Mouse (Mus musculus): ENCODE data around the gene Gm49358.

Gm49358 gene

GRCm38 (mm10) chr10:86878721-86879120 lies 114.9 kb downstream of the Gm49358 start:
- no peak for DNase-seq

DNA sequence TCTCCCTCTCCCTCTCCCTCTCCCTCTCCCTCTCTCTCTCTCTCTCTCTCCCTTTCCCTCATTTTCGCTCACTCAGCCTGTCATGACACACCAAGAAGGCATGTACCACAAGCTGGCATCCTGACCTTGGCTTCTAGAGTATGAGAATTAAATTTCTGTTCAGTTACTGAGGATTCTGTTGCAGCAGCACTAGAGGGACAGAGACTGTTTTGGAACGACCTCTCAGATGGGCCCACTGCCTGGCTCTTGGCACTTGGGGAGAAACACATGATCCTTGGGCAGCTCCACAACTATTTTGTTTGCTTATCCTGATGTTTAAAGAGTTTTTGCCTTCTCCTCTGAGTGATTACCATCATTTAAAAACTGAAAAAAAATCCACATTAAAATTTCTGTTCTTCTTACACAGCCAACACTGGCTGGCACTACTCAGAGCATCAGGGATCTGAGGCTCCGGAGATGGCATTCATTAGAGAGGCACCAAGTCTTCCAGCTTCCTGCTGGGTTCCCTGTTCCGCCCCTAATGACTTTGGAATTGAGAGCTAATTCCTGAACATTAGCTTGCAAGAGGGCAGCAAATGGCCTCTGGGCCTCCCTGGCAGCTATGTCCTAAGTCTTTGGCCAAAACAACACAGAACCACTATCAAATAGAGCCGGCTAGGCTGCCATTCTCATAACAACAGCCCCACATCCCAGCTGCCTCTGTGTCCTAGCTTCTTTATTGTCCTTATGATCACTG lies 116.5 kb downstream of the Gm49358 start:
- no peak for DNase-seq

GRCm38 (mm10) chr10:86881448-86881847 lies 117.7 kb downstream of the Gm49358 start:
- DNase-seq, result no peak

Data from kidney, adult 18-20 months (tissue).